Mouse (Mus musculus) embryo, embryonic 10.5 days (tissue): ENCODE results near the gene Rnf20.
A peak's percentile ranks its signal among the peaks of the same experiment; 100 is the strongest.
"Not testable (repeated sequence)": the region's sequence is repeated elsewhere in the genome, so short reads cannot be mapped to it uniquely, and the experiment has no call there.

Experiments used
- DNase-seq: peaks from one replicate; pipeline ENCODE4 v3.0.0-alpha.2; 2015; ENCODE audit warnings: low spot score

Gene Rnf20

DNA sequence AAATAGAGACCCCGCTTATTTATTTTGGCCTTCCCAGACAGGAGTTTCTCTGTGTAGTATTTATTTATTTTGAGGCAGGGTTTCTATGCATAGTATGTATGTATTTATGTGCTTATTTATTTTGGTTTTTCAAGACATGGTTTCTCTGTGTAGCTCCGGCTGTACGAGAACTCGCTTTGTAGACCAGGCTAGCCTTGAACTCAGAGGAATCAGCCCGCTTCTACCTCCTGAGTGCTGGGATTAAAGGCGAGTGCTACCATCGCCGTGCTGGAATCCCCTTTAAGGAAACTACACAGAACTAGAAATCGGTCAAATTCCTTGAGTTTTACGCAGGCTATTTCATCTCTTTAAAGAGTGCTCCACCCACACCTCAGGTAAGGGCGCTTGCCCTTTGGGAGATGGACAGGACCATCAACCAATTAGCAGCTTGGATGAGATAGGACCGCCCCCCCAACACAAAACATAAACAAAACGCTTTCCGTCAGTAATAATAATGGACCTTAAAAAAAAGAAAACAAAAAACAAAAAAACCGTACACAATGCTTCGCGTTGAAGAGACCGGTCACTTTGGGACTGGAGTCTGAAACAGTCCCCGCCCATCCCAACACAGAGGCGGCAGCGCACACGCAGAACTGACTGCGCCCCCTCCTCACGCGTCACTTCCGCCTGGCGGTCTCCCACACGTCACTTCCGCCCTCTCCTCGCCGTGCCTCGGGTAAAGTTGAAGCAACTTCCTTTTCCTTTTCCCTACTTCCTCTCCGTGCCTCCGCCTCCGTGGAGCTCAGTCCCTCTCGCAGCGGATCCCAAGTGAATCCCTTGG, at the start of gene Rnf20:
TSS of gene Rnf20 (plus strand) at position 688 of the 820 bp plus-strand sequence.
- peak; percentile 97 for DNase-seq

DNA sequence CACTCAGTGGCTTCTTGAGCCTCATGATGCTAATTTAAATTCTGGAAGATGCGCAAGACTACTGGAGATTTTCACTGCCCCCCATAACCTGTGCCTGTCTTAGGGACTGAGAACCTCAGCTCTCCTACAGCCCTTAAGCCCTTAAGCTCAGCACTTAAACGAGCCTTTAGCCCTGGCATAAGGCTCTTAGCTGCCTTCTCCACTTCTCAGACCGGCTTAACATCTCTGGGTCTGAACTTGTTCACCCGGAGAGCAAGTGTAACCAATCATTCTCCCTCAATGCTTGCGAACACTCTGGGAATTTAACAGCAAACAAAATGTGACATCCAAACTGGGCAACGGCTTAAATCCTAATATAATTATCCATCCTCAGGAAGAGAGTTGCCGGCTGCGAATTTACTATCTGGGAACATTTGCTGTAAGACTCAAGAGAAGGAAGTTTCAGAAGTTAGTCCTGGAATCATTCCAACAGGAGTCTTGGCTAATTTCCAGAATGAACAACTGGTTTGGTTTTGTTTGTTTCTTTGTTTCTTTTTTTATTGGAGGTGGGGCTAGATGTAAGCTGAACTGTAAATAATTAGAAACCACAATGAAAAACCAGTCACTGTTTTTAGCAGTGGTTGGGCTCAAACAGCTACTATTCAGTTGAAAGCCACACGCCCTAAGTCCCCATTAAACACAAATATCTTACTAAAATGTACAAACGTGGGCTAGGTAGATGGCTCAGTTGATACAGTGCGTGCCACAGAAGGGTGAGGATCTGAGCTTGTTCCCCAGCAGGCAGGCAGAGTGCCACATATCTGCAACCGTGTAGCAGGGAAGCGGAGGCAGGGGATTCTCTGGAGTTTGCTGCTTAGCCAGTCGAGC, 47.6 kb upstream of the Rnf20 start:
- DNase-seq: no peak

DNA sequence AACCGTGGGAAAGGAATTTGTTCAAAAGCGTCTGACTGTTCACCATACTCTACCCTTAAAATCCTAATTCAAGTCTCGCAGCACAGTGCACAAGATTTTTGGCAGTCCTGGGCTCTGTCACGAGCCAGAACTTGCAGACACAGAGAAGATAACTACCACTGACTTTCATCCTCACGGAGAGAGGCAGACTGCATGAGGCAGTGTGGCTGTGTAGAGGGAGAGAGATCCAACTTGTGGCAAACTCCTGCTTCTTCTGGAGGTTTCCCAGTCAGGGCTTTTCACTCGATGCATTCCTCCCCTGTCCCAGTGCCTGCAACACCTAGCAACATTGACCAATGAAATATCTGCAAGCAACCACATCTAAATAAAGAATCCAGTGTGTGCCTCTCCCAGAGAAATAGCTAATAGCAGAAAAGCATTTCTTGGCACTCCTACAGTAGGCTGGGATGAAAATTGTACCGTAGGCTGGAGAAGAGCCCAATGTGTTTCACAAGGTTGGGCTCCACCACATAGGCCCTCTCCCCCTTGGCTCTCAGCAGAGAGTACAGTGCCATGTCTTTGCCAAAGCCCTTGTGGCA, 46.2 kb upstream of the Rnf20 start:
- no peak for DNase-seq

DNA sequence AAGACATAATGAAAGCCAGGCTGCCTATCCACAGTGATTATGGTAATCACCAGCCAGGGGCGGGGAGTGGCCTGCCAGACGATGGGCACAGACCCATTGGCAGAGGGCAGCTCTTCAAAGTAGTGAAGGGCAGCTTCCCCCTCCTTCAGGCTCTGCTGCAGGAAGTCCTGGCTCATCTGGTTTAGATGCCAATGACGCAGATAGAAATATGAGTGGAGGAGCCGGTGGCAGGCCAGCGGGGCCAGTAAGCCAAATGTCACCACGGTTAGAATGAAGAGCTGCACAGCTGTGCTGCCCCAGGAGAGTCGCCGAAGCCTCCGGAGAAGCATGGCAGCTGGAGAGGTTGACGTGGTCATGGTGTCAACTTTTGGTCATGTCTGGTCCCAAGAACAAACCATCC, 45.0 kb upstream of the Rnf20 start:
- DNase-seq: no peak

DNA sequence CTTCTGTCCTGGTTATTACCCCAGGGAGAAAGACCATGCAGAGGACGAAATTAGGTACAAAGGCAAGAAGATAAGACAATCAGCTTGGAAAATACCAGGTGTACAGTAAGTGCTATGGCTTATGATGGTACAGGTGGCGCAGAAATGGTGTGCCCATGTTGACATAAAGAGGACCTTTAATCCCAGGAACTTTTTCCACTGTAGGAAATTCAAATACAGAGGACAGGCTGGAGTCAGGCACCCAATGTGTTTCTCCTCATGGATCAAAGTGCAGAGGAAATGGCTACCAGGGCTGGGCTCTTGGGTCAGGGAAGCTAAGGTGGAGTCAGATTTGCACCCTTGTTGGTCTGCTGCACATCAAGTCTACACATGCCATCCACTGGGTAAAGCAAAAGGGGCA, 41.7 kb upstream of the Rnf20 start:
- no peak for DNase-seq

DNA sequence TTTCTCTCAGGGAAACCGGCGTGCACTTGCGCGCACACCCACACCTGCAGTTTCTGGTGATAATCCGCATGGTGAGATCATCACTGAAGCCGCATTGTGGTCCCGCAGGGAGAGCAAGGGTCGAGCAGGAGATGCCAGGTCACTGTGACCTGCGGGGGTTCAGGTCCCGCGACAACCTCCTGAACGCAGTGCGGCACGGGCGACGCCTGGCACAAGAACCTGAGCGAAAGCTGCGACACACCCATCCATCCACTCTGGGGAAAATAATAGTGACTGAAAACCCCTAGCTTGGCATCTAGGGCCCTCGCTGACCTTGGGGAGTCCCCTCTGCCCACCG, 35.0 kb upstream of the Rnf20 start:
- peak; percentile 33 for DNase-seq

DNA sequence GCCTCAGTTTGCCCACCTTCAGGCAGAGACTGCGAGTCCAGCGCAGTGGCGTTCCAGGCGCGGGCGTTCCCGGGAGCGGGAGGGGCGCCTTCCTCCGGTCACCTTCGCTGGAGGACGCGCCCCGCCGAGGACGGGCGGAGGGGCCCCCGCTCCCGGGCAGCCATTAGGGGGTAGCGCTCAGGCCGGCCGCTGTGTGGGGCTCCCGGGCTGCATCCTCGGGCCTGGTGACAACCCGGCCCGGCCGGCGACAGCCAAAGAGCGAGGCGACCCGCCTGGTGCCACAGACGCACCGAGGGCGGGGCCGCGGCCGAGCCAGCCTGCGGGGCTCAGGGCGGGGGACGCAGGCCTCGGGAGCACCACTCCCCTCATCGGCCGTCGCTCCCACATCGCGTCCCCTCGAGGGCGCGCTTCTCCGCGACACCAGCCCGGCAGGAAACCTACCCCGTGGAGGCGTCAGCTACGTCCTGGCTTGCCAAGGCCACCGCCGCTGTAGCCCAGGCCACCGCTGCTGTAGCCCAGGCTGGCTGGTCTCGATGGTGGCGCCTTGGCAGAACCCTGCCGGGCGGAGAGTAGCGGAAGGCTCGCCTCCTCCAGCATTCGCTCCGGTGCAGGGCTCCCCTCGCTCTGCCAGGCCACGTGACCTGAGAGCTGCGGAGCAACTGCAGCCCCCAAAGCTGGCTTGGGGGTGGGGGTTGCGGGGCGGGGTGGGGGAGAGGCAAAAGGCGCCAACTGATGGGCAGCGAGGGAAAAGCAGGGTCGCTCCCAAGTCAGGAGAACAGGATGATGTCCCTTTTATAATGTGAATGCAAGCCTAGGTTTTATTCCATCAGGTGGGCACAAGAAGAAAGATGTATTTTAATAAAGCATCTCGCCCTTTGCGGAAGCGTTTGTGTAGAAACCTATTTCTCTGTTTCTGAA, 34.4 kb upstream of the Rnf20 start, which contains the start of gene Tmem246:
TSS of gene Tmem246 (minus strand) at position 694 of the 918 bp plus-strand sequence.
- peak; percentile 77 for DNase-seq

DNA sequence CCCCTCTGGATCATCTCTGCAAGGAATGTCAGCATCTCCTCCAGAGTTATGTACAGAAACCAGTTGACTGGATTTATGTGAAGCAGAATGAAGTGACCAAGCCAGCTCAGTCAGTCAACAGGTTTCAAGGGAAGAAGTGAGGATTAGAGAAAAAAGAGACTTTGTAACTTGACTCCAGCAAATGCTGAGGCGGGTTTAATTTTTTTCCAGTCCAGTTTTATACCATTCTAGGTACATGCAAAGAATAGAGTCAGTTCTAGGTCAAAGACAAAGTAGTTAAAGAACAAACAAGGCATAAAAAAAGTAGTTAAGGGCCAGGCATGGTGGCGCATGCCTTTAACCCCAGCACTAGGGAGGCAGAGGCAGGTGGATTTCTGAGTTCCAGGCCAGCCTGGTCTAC, 28.6 kb upstream of the Rnf20 start:
- DNase-seq: no peak

DNA sequence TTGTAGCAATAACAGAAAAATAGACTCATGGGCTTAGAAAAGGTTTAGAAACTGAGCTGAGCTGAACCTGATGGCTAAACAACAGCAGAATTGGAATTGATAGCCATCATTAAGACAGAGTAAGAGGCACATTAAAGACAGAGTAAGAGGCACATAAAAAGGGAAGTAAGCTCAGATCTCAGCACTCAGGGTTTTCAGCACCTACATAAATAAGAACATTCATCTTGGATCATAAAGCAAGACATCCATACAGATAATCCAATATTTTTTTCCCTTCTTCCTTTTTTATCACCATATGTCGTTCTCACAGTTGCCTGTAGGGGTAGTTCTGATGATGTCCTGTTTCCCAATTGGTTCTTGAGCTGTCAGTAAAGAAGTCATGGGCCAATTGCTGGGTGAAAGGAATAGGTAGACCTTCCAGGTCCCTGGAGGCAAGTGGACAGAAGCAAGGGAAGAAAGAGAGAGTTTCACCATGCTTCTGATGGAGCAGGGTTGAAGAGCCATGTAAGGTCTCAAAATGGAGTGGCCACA, 27.7 kb upstream of the Rnf20 start:
- no peak for DNase-seq

DNA sequence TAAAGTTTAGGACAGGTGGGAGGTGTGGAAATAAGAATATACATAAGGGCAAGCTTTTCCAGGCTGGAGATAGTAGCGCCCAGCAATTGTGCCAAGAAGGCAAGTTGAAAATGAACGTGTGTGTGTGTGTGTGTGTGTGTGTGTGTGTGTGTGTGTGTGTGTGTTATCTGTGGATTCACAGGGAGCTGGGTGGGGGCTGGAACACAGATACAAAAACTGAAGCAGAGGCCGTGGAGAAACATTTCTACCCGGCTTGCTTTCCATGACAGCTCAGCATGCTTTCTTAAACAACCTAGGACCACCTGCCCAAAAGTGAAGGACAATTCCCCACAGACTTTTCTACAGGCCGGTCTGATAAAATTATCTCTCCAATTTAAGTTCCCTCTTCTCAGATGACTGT, 27.2 kb upstream of the Rnf20 start:
- no peak for DNase-seq

DNA sequence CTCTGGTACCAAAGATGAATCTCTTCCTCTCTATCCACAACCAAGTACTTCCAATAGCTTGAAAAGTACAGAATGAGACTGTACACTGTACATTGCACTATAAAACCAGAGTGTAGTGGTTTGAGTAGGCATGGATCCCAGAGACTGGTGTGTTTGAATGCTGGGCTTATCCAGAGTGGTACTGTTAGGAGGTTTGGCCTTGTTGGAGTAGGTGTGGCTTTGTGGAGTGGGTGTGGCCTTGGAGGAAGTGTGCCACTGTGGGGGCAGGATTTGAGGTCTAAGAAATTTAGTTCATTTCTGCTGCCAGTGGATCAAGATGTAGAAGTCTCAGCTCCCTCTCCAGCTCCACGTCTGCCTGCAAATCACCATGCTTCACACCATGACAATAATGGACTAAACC, 26.3 kb upstream of the Rnf20 start:
- DNase-seq: no peak

DNA sequence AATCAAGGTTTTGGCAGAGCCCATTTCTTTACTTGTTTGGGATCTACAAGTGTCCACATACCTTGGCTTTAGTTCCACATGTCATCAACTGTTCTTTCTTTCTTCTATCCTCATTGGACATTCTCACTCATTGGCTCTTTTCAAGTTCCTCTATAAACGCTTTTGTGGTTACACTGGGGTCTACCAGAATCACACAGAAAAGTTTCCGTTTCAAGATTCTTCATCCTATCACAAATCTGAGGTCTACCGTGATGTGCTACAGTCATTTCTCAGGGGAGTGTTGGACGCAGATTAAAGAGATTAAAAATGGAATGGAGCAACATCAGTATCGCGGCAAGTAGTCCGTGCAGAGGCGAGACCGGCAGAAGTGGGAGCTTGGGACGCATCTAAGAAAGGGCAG, 14.9 kb upstream of the Rnf20 start:
- no peak for DNase-seq

DNA sequence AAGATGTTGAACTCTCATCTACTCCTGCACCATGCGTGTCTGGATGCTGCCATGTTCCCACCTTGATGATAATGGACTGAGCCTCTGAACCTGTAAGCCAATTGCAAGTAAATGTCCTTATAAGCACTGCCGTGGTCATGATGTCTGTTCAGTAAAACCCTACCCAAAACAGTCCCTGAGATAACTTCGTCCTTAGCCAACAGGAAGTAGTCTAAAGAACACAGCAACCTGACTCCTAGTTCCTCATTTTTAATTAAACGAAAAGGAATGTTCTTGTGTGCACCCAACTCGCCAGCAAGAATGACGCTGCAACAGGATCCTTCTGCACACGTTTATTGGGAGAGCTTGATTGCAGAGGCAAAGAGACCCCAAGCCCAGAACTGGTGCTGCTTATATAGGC, 11.9 kb upstream of the Rnf20 start:
- DNase-seq: not testable (repeated sequence)

DNA sequence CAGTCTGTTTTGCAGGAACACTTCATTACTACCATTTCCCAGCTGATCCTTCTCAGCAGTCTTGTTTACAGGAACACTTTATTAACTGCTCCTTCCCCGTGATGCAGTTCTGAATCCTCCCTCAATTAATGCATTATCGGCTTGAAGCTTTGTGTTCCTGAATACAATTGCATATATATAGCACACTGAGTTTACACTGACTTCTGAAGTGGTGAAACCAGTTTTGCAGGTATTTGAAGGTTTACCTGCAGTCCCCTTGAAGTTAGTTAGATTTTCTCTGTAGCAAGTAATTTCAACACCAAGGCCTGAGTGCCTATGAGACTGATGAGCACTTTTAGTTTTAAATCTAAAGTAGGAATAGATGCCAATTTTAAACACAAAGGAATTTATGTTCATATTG, 9.5 kb upstream of the Rnf20 start:
- DNase-seq: no peak

DNA sequence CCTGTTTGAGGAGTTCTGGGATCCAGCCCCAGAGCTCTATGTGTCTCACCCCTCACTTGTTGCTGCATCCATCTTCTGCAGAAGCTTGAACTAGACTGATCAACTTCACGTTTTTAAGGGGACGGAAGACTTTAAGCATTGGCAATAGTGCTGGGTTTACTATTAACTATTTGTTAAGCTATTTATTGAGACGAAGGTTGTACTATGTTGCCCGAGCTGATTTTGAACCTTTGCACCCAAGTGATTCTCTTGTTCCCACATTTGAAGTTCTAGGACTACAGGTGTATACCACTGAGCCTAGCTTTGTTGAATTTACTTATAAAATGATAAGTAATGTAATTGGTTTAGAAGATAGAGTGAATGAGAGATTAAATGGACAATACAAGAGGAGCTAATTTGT, 7.9 kb upstream of the Rnf20 start:
- DNase-seq: no peak

DNA sequence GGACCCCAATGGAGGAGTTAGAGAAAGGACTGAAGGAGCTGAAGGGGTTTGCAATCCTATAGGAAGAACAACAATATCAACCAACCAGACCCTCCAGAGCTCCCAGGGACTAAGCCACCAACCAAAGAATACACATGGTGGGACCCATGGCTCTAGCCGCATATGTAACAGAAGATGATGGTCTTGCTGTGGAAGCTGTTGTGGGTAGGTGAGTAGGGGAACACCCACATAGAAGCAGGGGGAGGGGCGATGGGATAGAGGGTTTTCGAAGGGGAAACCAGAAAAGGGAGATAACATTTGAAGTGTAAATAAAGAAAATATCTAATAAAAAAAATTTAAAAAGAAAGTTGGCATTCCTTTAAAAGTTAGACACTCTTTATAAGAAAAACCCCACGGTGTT, 6.8 kb upstream of the Rnf20 start:
- not testable (repeated sequence) for DNase-seq

DNA sequence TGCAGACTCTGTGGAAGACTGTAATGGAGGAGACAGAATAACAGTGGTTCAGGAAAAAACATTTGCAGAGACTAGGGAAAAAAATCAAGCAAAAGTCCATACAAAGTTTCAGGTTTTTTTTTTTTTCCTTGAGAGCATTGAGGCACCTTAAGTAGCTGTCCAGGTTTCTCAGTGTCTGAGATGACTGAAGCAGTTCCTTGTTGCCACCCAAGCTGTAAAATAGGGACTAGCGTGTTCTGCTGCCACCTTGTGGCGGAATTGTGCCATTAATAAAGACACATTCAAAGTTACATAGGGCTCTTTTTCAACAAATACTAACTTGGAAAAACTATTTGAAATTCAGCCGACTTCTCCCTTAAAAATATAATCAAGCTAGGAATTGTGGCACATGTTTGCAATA, 4.8 kb upstream of the Rnf20 start:
- peak; percentile 86 for DNase-seq

DNA sequence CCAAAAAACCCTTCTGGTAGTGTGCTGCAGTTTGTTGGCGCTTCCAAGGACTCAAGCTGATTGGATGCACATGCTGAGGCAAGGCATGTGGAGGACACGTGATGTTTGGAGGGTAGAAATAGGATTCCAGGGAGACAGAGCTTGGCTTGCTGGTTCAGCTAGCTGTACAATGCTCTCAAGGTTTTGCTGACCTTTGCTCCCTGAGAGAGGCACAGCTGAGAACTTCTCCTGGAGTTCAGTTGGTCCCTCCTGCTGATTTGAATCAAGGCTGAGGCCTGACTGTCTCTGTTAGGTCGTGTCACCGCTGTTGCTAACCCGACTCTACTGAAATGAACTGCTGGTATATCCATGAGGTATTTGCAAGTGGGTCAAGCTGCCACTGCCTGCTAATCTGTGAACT, 2.9 kb upstream of the Rnf20 start:
- DNase-seq: no peak

DNA sequence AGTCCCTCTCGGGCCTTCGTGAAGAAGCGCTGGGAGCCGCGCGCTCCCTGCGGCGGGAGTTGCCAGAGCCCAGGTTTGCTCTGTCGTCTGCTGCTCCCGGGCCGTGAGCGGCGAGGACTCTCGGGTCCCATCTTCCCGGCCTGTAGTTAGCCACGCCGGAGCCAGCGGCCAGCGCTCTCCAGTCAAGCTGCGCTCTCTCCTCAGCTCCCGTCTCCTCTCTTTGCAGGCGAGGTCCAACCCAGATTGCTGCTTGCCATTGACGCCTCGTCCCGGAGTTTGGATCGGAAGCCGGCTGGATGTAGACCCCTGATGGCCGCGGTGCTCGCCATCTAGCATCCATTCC, 304 bp downstream of the Rnf20 start:
- DNase-seq: no peak

DNA sequence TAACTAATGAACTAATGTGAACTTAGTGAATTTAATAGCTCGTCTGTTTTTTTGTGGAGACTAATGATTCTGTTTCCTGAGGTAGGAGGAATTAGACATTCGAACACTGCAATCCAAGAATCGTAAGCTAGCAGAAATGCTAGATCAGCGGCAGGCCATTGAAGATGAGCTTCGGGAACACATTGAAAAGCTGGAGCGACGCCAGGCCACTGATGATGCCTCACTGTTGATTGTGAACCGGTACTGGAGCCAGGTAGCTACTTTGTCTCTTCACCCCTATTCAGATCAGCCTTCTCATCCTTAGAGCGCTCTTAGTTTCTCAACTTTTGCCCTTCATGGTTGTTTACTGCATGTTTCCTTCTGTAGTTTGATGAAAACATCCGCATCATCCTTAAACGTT, 6.0 kb downstream of the Rnf20 start:
- no peak for DNase-seq

DNA sequence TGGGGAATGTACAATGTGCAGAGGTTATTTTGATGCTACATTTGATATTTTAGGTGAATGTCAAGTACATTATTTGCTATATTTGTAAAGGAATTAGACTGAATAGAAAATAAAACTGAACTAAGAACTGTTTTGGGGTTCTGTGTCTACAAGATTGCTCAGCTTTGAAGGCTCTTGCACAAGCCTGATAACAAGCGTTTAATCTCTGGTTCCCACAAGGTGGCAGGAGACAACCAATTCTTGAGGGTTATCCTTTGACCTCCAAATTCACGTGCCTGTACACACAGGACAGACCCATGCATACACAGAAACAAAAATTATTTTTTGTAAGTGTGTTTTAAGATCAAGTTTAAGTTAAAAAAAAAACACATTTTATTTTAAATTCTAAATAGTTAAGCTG, 8.1 kb downstream of the Rnf20 start:
- no peak for DNase-seq

DNA sequence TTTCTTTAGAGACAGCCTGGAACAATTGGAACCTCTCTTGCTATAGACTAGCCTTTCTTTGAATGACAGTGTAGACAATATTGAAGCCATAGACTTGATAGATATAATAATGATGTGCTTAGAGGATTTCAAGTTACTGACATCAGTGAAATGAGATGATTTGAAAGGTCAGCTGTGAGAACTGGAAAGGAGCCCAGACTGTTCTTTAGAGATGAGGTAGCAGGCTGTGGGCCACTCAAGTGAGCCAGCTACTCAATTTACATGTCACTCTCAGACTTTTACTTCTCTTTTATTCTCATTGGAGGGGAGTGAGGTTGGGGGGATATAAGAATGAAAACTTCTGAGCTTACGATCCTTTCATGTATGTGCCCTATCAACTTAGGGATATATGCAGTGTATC, 27.6 kb downstream of the Rnf20 start:
- no peak for DNase-seq
